Mouse (Mus musculus) kidney, embryonic 14.5 days (tissue): ENCODE results near the gene Fcrla. TPM values are rescaled to one million over a fixed set of nuclear protein-coding genes. Genes with fewer than 3 reads are reported as not detected.
"Not testable (repeated sequence)": the region's sequence is repeated elsewhere in the genome, so short reads cannot be mapped to it uniquely, and the experiment has no call there.

ENCODE experiments used
- ATAC-seq: fragments of 200-750 bp; cut with Nextera tagmentation; 2 replicates; pipeline ENCODE4 v1.8.0; 2017; ENCODE audit warnings: moderate number of reproducible peaks, mild to moderate bottlenecking, moderate TSS enrichment, moderate library complexity; ENCODE audit not compliant: low FRiP score, low TSS enrichment
- H3K27ac ChIP-seq: fragments of 300-500 bp; sonication (generic); 2 replicates; pipeline ENCODE4 v1.5.1; 2014; ENCODE audit warnings: low read depth, mild to moderate bottlenecking, low read length, moderate library complexity, mixed read lengths
- H3K27me3 ChIP-seq: fragments of 300-500 bp; sonication (generic); 2 replicates; pipeline ENCODE4 v1.6.1; 2014; ENCODE audit warnings: mild to moderate bottlenecking, low read length; ENCODE audit not compliant: control insufficient read depth, insufficient read depth
- H3K36me3 ChIP-seq: fragments of 300-500 bp; sonication (generic); 2 replicates; pipeline ENCODE4 v1.6.1; 2014; ENCODE audit warnings: low read length, mixed read lengths; ENCODE audit not compliant: control insufficient read depth, insufficient read depth
- H3K4me1 ChIP-seq: fragments of 300-500 bp; sonication (generic); 2 replicates; pipeline ENCODE4 v1.6.1; 2014; ENCODE audit warnings: low read length, mixed read lengths; ENCODE audit not compliant: control insufficient read depth, insufficient read depth
- H3K4me2 ChIP-seq: fragments of 300-500 bp; sonication (generic); replicated peaks from 2 replicates; pipeline ENCODE4 v1.6.1; 2014; ENCODE audit warnings: low read depth, mild to moderate bottlenecking, low read length
- H3K4me3 ChIP-seq: fragments of 300-500 bp; sonication (generic); 2 replicates; pipeline ENCODE4 v1.5.1; 2014; ENCODE audit warnings: mild to moderate bottlenecking, low read length
- H3K9ac ChIP-seq: fragments of 300-500 bp; sonication (generic); 2 replicates; pipeline ENCODE4 v1.6.1; 2014; ENCODE audit warnings: low read depth, mild to moderate bottlenecking, low read length, moderate library complexity
- H3K9me3 ChIP-seq: fragments of 300-500 bp; sonication (generic); 2 replicates; pipeline ENCODE4 v1.6.1; 2016; ENCODE audit warnings: low read length; ENCODE audit not compliant: control insufficient read depth
- WGBS: fragments of 180-500 bp; shearing (Covaris S2); extraction: QIAGEN DNeasy Blood & Tissue Kit; methylation state at CpG from one replicate; pipeline ENCODE4 v1.1.7; 2014; 5-methylcytosine and 5-hydroxymethylcytosine counted together
- polyA plus RNA-seq: library from polyadenylated mRNA; unstranded; fragments of >200 nt; fragmentation: Nextera tagmentation; extraction: Ambion mirVana; gene quantifications from 2 replicates; pipeline ENCODE4 v1.2.1, GENCODE M21; 2014

Fcrla gene
- polyA plus RNA-seq, 1 experiment from 2014 or later: not detected

GRCm38 (mm10) chr1:170944151-170944550 is 16.8 kb upstream of the Fcrla start:
- peaks cover 14% of the 10 kb centered on the region; the same call in 1 of the 2 replicates for H3K9me3 ChIP-seq
- WGBS: 93% methylated on average over 9 of the region's 9 CpGs
- not testable (repeated sequence) for H3K36me3 ChIP-seq, H3K4me2 ChIP-seq, H3K9ac ChIP-seq, H3K4me1 ChIP-seq, H3K27me3 ChIP-seq, H3K4me3 ChIP-seq, H3K27ac ChIP-seq, ATAC-seq

DNA sequence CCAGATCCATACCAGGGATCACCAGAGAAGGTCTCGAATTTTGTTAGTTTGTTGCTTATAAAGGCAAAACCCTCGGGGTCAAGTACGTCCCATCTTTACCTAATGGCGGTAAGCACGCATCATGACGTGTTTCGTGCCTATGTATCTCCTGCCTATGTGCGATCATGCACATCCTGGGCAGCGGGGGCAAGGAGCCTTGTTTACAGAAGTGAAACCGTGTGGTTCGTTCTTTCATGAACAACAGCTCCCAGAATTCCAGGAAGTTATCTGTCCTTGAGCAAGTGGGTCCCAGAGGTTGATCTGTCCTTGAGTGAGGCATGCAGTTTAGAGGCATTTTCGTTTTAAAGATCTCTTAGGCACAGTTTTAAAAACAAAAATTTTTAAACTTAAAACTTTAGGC is 11.9 kb upstream of the Fcrla start:
- Histone ChIP-seq H3K4me1 (no peaks in the 10 kb centered on the region), H3K27me3 (no peaks in the 10 kb centered on the region), H3K9ac (no peak overlapping the region), H3K4me2 (no peak overlapping the region), H3K9me3 (peaks cover 7% of the 10 kb centered on the region; the same call in 1 of the 2 replicates), H3K36me3 (no peaks in the 10 kb centered on the region), H3K4me3 (no peak overlapping the region), H3K27ac (no peak overlapping the region)
- WGBS: 83% methylated on average over 12 of the region's 12 CpGs
- no peak for ATAC-seq

DNA sequence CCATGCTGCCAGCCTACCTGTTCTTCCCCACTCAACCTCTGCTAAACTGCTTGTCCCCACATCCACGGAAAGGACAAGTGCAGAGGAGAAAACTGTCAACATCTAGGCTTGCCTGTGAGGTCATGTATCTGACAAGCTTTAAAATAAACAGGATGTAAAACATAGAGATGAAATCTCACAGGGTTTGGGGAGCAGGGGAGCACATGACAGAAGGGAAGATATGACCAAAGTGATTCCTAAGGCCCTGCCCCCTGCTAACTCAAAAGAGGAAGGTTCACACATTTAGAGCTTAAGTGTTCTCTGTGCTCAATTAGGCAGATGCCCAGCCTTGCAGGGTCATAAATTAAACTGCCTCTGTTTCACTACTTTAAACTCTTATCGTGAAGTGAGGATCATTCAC is 7.0 kb upstream of the Fcrla start:
- Histone ChIP-seq H3K4me1 (no peaks in the 10 kb centered on the region), H3K36me3 (no peaks in the 10 kb centered on the region), H3K4me2 (no peak overlapping the region), H3K9me3 (no peaks in the 10 kb centered on the region), H3K4me3 (no peak overlapping the region), H3K9ac (no peak overlapping the region), H3K27me3 (no peaks in the 10 kb centered on the region), H3K27ac (no peak overlapping the region)
- no peak for ATAC-seq
- 34% methylated on average over 2 of the region's 2 CpGs for WGBS

DNA sequence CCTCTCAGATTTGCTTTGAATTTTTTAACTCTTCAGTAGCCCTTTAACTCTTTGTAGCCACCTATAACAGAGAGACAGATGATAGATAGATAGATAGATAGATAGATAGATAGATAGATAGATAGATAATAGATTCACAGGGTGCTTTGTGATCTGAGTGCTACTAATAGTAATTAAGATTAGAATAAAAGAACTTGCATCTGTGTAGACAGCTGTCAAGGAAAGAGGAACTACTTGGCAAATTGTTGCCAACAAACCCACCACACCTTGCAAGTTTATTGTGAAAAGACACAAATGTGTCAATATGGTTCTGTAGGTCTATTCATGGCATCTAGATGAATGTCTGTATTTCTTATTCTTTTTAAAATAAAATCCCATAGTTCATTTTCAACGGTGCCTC is 6.6 kb upstream of the Fcrla start:
- H3K27me3 ChIP-seq: no peaks in the 10 kb centered on the region
- ATAC-seq: no peak
- no peak overlapping the region for H3K4me2 ChIP-seq
- H3K27ac ChIP-seq: no peak overlapping the region
- H3K4me1 ChIP-seq: no peaks in the 10 kb centered on the region
- no peak overlapping the region for H3K4me3 ChIP-seq
- WGBS: 84% methylated on average over 1 of the region's 1 CpGs
- no peak overlapping the region for H3K9ac ChIP-seq
- no peaks in the 10 kb centered on the region for H3K9me3 ChIP-seq
- H3K36me3 ChIP-seq: no peaks in the 10 kb centered on the region

- WGBS: 64% methylated on average over 6 of the region's 6 CpGs
These were observed 6.1 kb upstream of the Fcrla start for GRCm38 (mm10) chr1:170933386-170933920.

DNA sequence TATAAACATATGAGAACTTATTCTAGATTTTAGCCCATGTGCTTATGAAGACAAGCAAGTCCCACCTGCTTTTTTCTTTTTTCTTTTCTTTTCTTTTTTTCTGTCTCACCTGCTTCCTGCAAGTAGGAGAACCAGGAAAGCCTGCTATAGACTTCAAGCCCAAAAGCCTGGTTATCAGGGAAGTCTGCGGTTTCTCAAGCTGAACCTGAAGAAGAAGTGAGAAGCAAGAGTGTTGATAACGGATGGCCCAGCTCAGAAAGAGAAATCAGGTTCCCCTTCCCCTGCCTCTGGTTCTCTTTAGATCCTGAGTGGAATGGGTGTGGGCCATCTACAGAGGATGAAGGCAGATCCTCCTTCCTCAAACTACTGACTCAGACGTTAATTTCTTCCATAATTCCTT is 4.7 kb upstream of the Fcrla start:
- H3K9ac ChIP-seq: no peak overlapping the region
- no peaks in the 10 kb centered on the region for H3K9me3 ChIP-seq
- no peak for ATAC-seq
- no peak overlapping the region for H3K27ac ChIP-seq
- H3K4me1 ChIP-seq: no peaks in the 10 kb centered on the region
- WGBS: 83% methylated on average over 3 of the region's 3 CpGs
- H3K4me2 ChIP-seq: no peak overlapping the region
- no peaks in the 10 kb centered on the region for H3K27me3 ChIP-seq
- H3K36me3 ChIP-seq: no peaks in the 10 kb centered on the region
- no peak overlapping the region for H3K4me3 ChIP-seq

More at GRCm38 (mm10) chr1:170933386-170933920, 6.1 kb upstream of the Fcrla start:
- H3K4me1 ChIP-seq: no peaks in the 10 kb centered on the region
- no peak for ATAC-seq
- no peaks in the 10 kb centered on the region for H3K36me3 ChIP-seq
- no peak overlapping the region for H3K27ac ChIP-seq
- no peaks in the 10 kb centered on the region for H3K9me3 ChIP-seq
- no peak overlapping the region for H3K4me2 ChIP-seq
- no peaks in the 10 kb centered on the region for H3K27me3 ChIP-seq
- H3K4me3 ChIP-seq: no peak overlapping the region
- H3K9ac ChIP-seq: no peak overlapping the region

GRCm38 (mm10) chr1:170929245-170929644 is 1.9 kb upstream of the Fcrla start:
- Histone ChIP-seq H3K4me2 (no peak overlapping the region), H3K4me1 (no peaks in the 10 kb centered on the region), H3K9ac (no peak overlapping the region), H3K4me3 (no peak overlapping the region), H3K27me3 (no peaks in the 10 kb centered on the region), H3K36me3 (no peaks in the 10 kb centered on the region), H3K27ac (no peak overlapping the region), H3K9me3 (no peaks in the 10 kb centered on the region)
- WGBS: 88% methylated on average over 4 of the region's 4 CpGs
- no peak for ATAC-seq

DNA sequence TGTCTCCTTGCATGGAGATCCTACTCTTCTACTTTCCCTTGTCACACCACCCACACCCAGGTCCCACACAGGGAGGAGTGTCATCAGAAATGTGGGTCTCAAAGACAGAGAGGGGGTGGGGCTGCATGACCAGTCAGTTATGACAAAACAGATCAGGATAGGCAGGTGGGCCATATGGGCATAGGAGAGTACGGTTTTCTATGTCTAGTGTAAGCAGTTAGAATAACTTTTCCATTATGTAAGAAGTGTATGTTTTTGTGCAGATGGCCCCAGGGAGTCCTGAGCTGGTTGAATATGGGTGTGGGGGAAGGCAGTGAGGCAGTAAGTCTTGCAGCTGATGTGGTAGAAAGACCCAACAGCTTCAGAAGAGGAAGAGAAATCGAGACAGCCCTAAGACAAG is 1.1 kb upstream of the Fcrla start:
- H3K9ac ChIP-seq: no peak overlapping the region
- no peaks in the 10 kb centered on the region for H3K27me3 ChIP-seq
- no peaks in the 10 kb centered on the region for H3K4me1 ChIP-seq
- ATAC-seq: no peak
- WGBS: 57% methylated on average over 2 of the region's 2 CpGs
- no peaks in the 10 kb centered on the region for H3K9me3 ChIP-seq
- H3K27ac ChIP-seq: no peak overlapping the region
- no peaks in the 10 kb centered on the region for H3K36me3 ChIP-seq
- H3K4me3 ChIP-seq: no peak overlapping the region
- H3K4me2 ChIP-seq: no peak overlapping the region

GRCm38 (mm10) chr1:170926941-170927340 is 442 bp downstream of the Fcrla start:
- H3K27ac ChIP-seq: no peak overlapping the region
- ATAC-seq: no peak
- no peaks in the 10 kb centered on the region for H3K36me3 ChIP-seq
- H3K4me1 ChIP-seq: no peaks in the 10 kb centered on the region
- WGBS: 47% methylated on average over 6 of the region's 6 CpGs
- H3K9me3 ChIP-seq: no peaks in the 10 kb centered on the region
- no peak overlapping the region for H3K9ac ChIP-seq
- no peak overlapping the region for H3K4me3 ChIP-seq
- H3K27me3 ChIP-seq: no peaks in the 10 kb centered on the region
- H3K4me2 ChIP-seq: no peak overlapping the region
